Mouse (Mus musculus) liver, adult 2 months (tissue): Measurements from ENCODE around the gene Evc2.

Experiments
- CTCF ChIP-seq: fragments of 200-500 bp; IDR thresholded peaks from 2 replicates; pipeline ENCODE4 v1.5.1; 2011; ENCODE audit warnings: low read depth, low read length, control low read depth
- POLR2A ChIP-seq: fragments of 200-500 bp; IDR thresholded peaks from 2 replicates; pipeline ENCODE4 v1.6.1; 2011; ENCODE audit warnings: low read length, control low read depth; ENCODE audit not compliant: insufficient read depth; ENCODE audit errors: extremely low read depth

GRCm38 (mm10) chr5:37310026-37310425 is 28.3 kb upstream of the Evc2 start:
- TF ChIP-seq POLR2A (no peak), CTCF (no peak)
